Mouse (Mus musculus): ENCODE data around the gene Armcx1. TPM values are rescaled to one million over a fixed set of nuclear protein-coding genes. Genes with fewer than 3 reads are reported as not detected.

Gene Armcx1
- 48.2 and 50.0 TPM in 2 replicates for polyA plus RNA-seq (2014; fragmentation: Nextera tagmentation; extraction: Ambion mirVana)

GRCm38 (mm10) chrX:134717752-134718308 is at the start of gene Armcx1:
TSS of gene Armcx1 (plus strand) at chrX:134717963.
- Histone ChIP-seq H3K9me3 (ENCODE audit: control insufficient read depth, low read length) (no peaks in the 10 kb centered on the region), H3K4me1 (ENCODE audit: control insufficient read depth, insufficient read depth, low read length) (no peaks in the 10 kb centered on the region), H3K36me3 (ENCODE audit: control insufficient read depth, insufficient read depth, low read length) (no peaks in the 10 kb centered on the region), H3K4me3 (ENCODE audit: low read depth, low read length) (peak within 1 kb of the TSS; percentile 44), H3K27me3 (ENCODE audit: control insufficient read depth, insufficient read depth, low read length) (no peaks in the 10 kb centered on the region; the same call in 1 of the 2 replicates), H3K27ac (ENCODE audit: low read depth, low read length) (peak within 1 kb of the TSS; percentile 85), H3K4me2 (peak within 1 kb of the TSS; percentile 53), H3K9ac (ENCODE audit: low read length) (peak within 1 kb of the TSS; percentile 72)
- ATAC-seq (ENCODE audit: low FRiP score): peak; percentile 95
- DNase-seq (ENCODE audit: low spot score, missing footprints): peak; percentile 93
- WGBS: 16% methylated on average over 16 of the region's 16 CpGs

- ATAC-seq (ENCODE audit: low FRiP score) (peak; percentile 83), DNase-seq (ENCODE audit: low spot score, missing footprints) (peak; percentile 87)
- Histone ChIP-seq H3K27me3 (ENCODE audit: control insufficient read depth, insufficient read depth, low read length) (no peaks in the 10 kb centered on the region), H3K9me3 (ENCODE audit: control insufficient read depth, low read length) (no peaks in the 10 kb centered on the region), H3K4me1 (ENCODE audit: control insufficient read depth, insufficient read depth, low read length) (0 out of 2 replicates have a peak, but pooled peaks cover 4% of the 10 kb centered on the region), H3K4me2 (no peak overlapping the region), H3K4me3 (ENCODE audit: low read depth, low read length) (no peak overlapping the region), H3K36me3 (ENCODE audit: control insufficient read depth, insufficient read depth, low read length) (no peaks in the 10 kb centered on the region), H3K27ac (ENCODE audit: low read depth, low read length) (peak overlapping the region; percentile 9; the same call in 1 of the 2 replicates), H3K9ac (ENCODE audit: low read length) (no peak overlapping the region)
- 12% methylated on average over 5 of the region's 5 CpGs for WGBS
Observed at GRCm38 (mm10) chrX:134675022-134675421, 42.7 kb upstream of the Armcx1 start.

- Histone ChIP-seq H3K4me3 (ENCODE audit: low read depth, low read length) (no peak overlapping the region), H3K36me3 (ENCODE audit: control insufficient read depth, insufficient read depth, low read length) (no peaks in the 10 kb centered on the region), H3K27me3 (ENCODE audit: control insufficient read depth, insufficient read depth, low read length) (no peaks in the 10 kb centered on the region), H3K4me2 (no peak overlapping the region), H3K9ac (ENCODE audit: low read length) (no peak overlapping the region), H3K4me1 (ENCODE audit: control insufficient read depth, insufficient read depth, low read length) (0 out of 2 replicates have a peak, but pooled peaks cover 4% of the 10 kb centered on the region), H3K27ac (ENCODE audit: low read depth, low read length) (no peak overlapping the region), H3K9me3 (ENCODE audit: control insufficient read depth, low read length) (no peaks in the 10 kb centered on the region)
- ATAC-seq (ENCODE audit: low FRiP score) (peak; percentile 63; the same call in 1 of the 2 replicates), DNase-seq (ENCODE audit: low spot score, missing footprints) (no peak)
- WGBS: 34% methylated on average over 1 of the region's 1 CpGs
Observed at GRCm38 (mm10) chrX:134675959-134676358, 41.8 kb upstream of the Armcx1 start.

- H3K27ac ChIP-seq (ENCODE audit: low read depth, low read length): no peak overlapping the region
- peak overlapping the region; percentile 12; the same call in 1 of the 2 replicates for H3K9ac ChIP-seq (ENCODE audit: low read length)
- 38% methylated on average over 5 of the region's 5 CpGs for WGBS
Observed at GRCm38 (mm10) chrX:134684936-134685335, 32.8 kb upstream of the Armcx1 start.

GRCm38 (mm10) chrX:134686267-134686666 is 31.5 kb upstream of the Armcx1 start, which contains the start of gene Armcx4:
TSS of gene Armcx4 (plus strand) at chrX:134686519.
- Histone ChIP-seq H3K27me3 (ENCODE audit: control insufficient read depth, insufficient read depth, low read length) (no peaks in the 10 kb centered on the region), H3K4me3 (ENCODE audit: low read depth, low read length) (peak within 1 kb of the TSS; percentile 55), H3K27ac (ENCODE audit: low read depth, low read length) (peak within 1 kb of the TSS; percentile 82), H3K4me2 (peak within 1 kb of the TSS; percentile 50), H3K4me1 (ENCODE audit: control insufficient read depth, insufficient read depth, low read length) (peaks cover 3% of the 10 kb centered on the region; the same call in 1 of the 2 replicates), H3K36me3 (ENCODE audit: control insufficient read depth, insufficient read depth, low read length) (peaks cover 2% of the 10 kb centered on the region), H3K9ac (ENCODE audit: low read length) (peak within 1 kb of the TSS; percentile 65), H3K9me3 (ENCODE audit: control insufficient read depth, low read length) (no peaks in the 10 kb centered on the region)
- peak; percentile 96 for ATAC-seq (ENCODE audit: low FRiP score)
- peak; percentile 96 for DNase-seq (ENCODE audit: low spot score, missing footprints)
- 33% methylated on average over 28 of the region's 33 CpGs for WGBS

More at GRCm38 (mm10) chrX:134684936-134685335, 32.8 kb upstream of the Armcx1 start:
- peak overlapping the region; percentile 35 for H3K4me2 ChIP-seq
- H3K9me3 ChIP-seq (ENCODE audit: control insufficient read depth, low read length): no peaks in the 10 kb centered on the region
- no peak for ATAC-seq (ENCODE audit: low FRiP score)
- no peaks in the 10 kb centered on the region; the same call in 1 of the 2 replicates for H3K36me3 ChIP-seq (ENCODE audit: control insufficient read depth, insufficient read depth, low read length)
- DNase-seq (ENCODE audit: low spot score, missing footprints): no peak
- peak overlapping the region; percentile 15; the same call in 1 of the 2 replicates for H3K4me3 ChIP-seq (ENCODE audit: low read depth, low read length)
- H3K27me3 ChIP-seq (ENCODE audit: control insufficient read depth, insufficient read depth, low read length): no peaks in the 10 kb centered on the region
- peaks cover 3% of the 10 kb centered on the region; the same call in 1 of the 2 replicates for H3K4me1 ChIP-seq (ENCODE audit: control insufficient read depth, insufficient read depth, low read length)

- Histone ChIP-seq H3K36me3 (ENCODE audit: control insufficient read depth, insufficient read depth, low read length) (peaks cover 2% of the 10 kb centered on the region), H3K27ac (ENCODE audit: low read depth, low read length) (peak overlapping the region; percentile 82), H3K9ac (ENCODE audit: low read length) (peak overlapping the region; percentile 65), H3K4me3 (ENCODE audit: low read depth, low read length) (peak overlapping the region; percentile 55), H3K4me2 (peak overlapping the region; percentile 50), H3K4me1 (ENCODE audit: control insufficient read depth, insufficient read depth, low read length) (peaks cover 3% of the 10 kb centered on the region; the same call in 1 of the 2 replicates), H3K9me3 (ENCODE audit: control insufficient read depth, low read length) (no peaks in the 10 kb centered on the region), H3K27me3 (ENCODE audit: control insufficient read depth, insufficient read depth, low read length) (no peaks in the 10 kb centered on the region)
- WGBS: 16% methylated on average over 16 of the region's 16 CpGs
- DNase-seq (ENCODE audit: low spot score, missing footprints) (peak; percentile 91), ATAC-seq (ENCODE audit: low FRiP score) (no peak; the same call in 1 of the 2 replicates)
Observed at GRCm38 (mm10) chrX:134686739-134687171, 31.0 kb upstream of the Armcx1 start.

- no peak overlapping the region for H3K9ac ChIP-seq (ENCODE audit: low read length)
- H3K9me3 ChIP-seq (ENCODE audit: control insufficient read depth, low read length): no peaks in the 10 kb centered on the region
- H3K27ac ChIP-seq (ENCODE audit: low read depth, low read length): no peak overlapping the region
- H3K27me3 ChIP-seq (ENCODE audit: control insufficient read depth, insufficient read depth, low read length): no peaks in the 10 kb centered on the region; the same call in 1 of the 2 replicates
- peaks cover 4% of the 10 kb centered on the region for H3K36me3 ChIP-seq (ENCODE audit: control insufficient read depth, insufficient read depth, low read length)
- ATAC-seq (ENCODE audit: low FRiP score) (no peak), DNase-seq (ENCODE audit: low spot score, missing footprints) (no peak)
- peaks cover 3% of the 10 kb centered on the region; the same call in 1 of the 2 replicates for H3K4me1 ChIP-seq (ENCODE audit: control insufficient read depth, insufficient read depth, low read length)
- WGBS: 80% methylated on average over 2 of the region's 2 CpGs
- no peak overlapping the region for H3K4me2 ChIP-seq
- H3K4me3 ChIP-seq (ENCODE audit: low read depth, low read length): no peak overlapping the region
Observed at GRCm38 (mm10) chrX:134689676-134690075, 28.1 kb upstream of the Armcx1 start.

GRCm38 (mm10) chrX:134690871-134691539 is 26.8 kb upstream of the Armcx1 start:
- 88% methylated on average over 10 of the region's 10 CpGs for WGBS
- H3K27me3 ChIP-seq (ENCODE audit: control insufficient read depth, insufficient read depth, low read length): no peaks in the 10 kb centered on the region; the same call in 1 of the 2 replicates

GRCm38 (mm10) chrX:134691540-134691935 is 26.2 kb upstream of the Armcx1 start:
- H3K4me3 ChIP-seq (ENCODE audit: low read depth, low read length): no peak overlapping the region
- H3K9me3 ChIP-seq (ENCODE audit: control insufficient read depth, low read length): no peaks in the 10 kb centered on the region
- H3K9ac ChIP-seq (ENCODE audit: low read length): no peak overlapping the region
- no peaks in the 10 kb centered on the region; the same call in 1 of the 2 replicates for H3K4me1 ChIP-seq (ENCODE audit: control insufficient read depth, insufficient read depth, low read length)
- DNase-seq (ENCODE audit: low spot score, missing footprints) (no peak), ATAC-seq (ENCODE audit: low FRiP score) (no peak)
- H3K27me3 ChIP-seq (ENCODE audit: control insufficient read depth, insufficient read depth, low read length): no peaks in the 10 kb centered on the region; the same call in 1 of the 2 replicates
- 85% methylated on average over 2 of the region's 2 CpGs for WGBS
- no peak overlapping the region for H3K27ac ChIP-seq (ENCODE audit: low read depth, low read length)
- H3K4me2 ChIP-seq: no peak overlapping the region
- H3K36me3 ChIP-seq (ENCODE audit: control insufficient read depth, insufficient read depth, low read length): peaks cover 4% of the 10 kb centered on the region

More at GRCm38 (mm10) chrX:134690871-134691539, 26.8 kb upstream of the Armcx1 start:
- DNase-seq (ENCODE audit: low spot score, missing footprints) (no peak), ATAC-seq (ENCODE audit: low FRiP score) (no peak)
- Histone ChIP-seq H3K36me3 (ENCODE audit: control insufficient read depth, insufficient read depth, low read length) (peaks cover 4% of the 10 kb centered on the region), H3K4me2 (no peak overlapping the region), H3K4me3 (ENCODE audit: low read depth, low read length) (no peak overlapping the region), H3K9me3 (ENCODE audit: control insufficient read depth, low read length) (no peaks in the 10 kb centered on the region), H3K9ac (ENCODE audit: low read length) (no peak overlapping the region), H3K27ac (ENCODE audit: low read depth, low read length) (no peak overlapping the region), H3K4me1 (ENCODE audit: control insufficient read depth, insufficient read depth, low read length) (no peaks in the 10 kb centered on the region; the same call in 1 of the 2 replicates)

Data from midbrain, embryonic 11.5 days (tissue).